Mouse (Mus musculus) urinary bladder, postnatal 10 days (tissue): ENCODE results near the gene Cdx2.

Source experiments
- DNase-seq: peaks from one replicate; pipeline ENCODE4 v3.0.0; 2022; ENCODE audit warnings: low spot score

The Cdx2 gene

GRCm38 (mm10) chr5:147315432-147316075 is 8.5 kb upstream of the Cdx2 start:
- DNase-seq: peak; percentile 7

DNA sequence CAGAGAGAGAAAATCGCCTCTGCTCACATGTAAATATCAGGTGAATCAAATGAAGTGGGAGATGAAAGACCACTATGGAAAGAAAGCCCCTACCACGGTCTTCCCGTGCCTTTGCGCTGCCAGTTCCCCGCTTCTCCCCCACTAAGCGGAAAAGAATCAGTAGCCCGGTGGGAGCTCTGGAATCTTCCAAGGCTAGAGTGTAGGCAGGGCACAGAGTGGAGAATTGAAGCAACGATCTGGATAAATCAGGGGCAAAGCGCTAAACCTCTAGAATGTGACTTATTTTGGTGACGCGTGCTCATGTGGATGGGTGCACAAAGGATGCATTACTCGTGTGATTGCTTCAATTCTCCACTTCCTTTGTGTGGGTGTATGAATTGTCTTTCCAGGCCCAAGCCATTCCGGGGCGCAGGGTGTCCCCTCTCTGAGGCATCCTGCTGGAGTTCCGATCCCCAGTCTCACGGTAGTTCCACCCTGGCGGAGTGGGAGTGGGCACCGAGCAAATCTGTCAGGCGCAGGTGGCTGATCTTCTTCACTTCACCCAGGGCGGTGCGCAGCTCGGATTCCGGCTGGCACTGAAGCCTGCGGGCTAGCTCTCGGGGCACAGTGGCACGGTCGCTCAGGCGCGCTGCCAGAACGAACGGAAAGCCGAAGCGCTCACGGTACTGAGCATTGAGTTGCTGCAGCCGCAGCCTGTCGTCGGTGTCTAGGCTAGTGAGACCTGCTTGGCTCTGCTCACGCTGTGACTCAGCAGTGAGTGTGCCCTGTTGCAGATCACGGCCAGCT is 7.8 kb upstream of the Cdx2 start:
- no peak for DNase-seq

- no peak for DNase-seq
Measured at GRCm38 (mm10) chr5:147312830-147313685, 6.0 kb upstream of the Cdx2 start.

GRCm38 (mm10) chr5:147309786-147310185 is 2.7 kb upstream of the Cdx2 start:
- no peak for DNase-seq

GRCm38 (mm10) chr5:147308451-147308850 is 1.4 kb upstream of the Cdx2 start:
- no peak for DNase-seq

DNA sequence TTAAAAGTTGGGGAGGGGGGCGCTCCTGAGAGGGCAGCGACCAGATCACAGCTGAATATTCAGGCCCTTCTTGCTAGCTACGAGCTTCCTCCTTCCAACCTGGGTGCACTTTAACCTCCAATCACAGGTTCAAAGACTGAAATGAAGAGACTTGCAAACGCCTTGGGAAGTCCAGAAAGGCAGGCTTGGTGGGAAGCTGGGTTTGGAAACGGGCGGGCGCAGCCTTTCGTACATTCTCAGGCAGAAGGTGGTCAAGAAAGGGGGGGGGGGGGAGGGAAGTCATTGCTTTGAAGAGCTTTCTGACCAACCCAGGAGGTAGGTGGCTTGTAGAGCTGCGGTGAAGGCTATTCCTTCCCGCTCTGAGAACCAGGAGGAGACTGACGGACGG is 322 bp upstream of the Cdx2 start:
- DNase-seq: no peak

- no peak for DNase-seq
Measured at GRCm38 (mm10) chr5:147305856-147306637, 1.0 kb downstream of the Cdx2 start.

GRCm38 (mm10) chr5:147305166-147305565 is 1.9 kb downstream of the Cdx2 start:
- no peak for DNase-seq

DNA sequence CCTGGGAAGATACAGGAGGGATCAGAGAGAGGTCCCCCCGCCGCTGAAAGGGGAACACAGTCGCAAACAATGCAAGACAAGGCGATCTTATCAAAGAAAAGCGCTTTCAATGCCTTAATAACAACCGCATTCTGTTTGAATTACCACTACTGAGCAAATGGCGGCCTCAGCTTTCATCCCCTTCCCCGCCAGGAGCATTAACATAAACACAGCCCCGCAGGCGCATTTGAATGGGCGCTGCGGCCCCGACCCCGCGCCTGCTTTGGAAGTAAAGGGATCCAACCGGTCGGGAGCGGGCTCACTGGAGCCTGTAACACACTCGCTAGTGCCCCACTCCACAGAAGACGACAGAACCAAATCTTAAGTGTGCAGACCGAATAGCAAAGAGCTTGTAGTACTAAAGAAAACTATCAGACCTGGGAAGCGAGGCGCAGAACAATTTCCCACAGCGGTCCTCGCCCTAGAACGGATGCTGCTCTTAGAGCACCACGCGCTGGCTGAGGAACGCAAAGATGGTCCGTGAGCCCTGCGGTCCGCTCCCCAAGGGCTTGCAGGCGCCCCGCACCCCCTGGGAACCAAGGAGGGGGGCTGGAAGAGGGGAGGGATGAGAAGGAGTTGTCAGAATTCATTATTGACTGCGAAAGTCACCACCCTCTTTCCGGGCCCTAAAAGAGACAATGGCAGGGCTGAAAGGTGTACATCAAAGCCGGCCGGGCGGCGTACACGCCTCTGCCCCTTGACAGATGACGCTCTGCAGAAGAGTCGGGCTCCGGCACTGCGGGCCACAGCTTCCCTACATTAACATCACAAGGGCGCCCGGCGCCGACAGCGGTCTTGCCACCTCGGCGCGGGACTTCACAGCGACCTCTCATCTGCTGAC is 2.6 kb downstream of the Cdx2 start:
- DNase-seq: no peak

DNA sequence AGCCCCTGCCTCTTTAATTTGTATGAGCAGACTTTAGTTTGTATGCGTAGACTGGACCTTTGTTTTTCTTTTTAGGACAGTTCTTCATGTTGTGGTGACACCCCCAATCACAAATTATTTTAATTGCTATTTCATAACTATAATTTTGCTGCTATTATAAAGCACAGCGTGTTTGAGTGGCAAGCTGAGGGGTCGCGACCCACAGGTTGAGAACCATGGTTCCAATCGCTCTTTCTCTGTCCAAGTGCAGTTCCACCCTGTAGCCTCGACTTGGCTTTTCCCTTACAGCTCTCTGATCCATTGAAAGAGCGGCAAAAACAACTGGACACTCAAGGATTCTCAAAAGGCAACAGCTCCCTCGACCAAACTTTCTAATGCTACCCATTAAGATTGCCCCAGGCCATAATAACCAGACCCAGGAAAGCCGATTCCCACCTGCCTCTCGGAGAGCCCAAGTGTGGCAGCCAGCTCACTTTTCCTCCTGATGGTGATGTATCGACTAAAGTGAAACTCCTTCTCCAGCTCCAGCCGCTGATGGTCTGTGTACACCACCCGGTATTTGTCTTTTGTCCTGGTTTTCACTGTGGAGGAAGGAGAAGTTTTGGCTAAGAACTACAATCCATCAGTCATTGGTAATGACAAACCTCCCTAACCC is 4.2 kb downstream of the Cdx2 start:
- no peak for DNase-seq

DNA sequence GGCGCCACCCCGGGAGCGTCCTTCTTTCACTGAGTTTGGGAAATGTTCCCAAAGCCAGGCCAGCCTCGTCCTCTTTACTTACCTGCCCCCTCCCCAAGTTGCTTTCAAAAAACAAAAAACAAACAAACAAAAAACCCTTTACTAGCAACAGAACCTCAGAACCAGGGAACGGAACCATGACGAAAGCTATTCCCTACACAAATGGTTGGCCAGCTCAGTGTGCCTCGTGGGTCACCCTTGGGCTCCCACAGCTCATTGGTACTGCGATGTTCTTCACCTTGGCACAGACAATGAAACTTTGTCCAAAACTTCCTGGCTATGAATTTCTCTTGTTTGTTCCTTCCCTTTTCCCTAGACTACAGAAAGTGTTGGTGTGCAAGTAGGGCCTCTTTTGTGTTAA is 4.9 kb downstream of the Cdx2 start:
- DNase-seq: no peak

- DNase-seq: no peak
Measured at GRCm38 (mm10) chr5:147301781-147302070, 5.3 kb downstream of the Cdx2 start.

DNA sequence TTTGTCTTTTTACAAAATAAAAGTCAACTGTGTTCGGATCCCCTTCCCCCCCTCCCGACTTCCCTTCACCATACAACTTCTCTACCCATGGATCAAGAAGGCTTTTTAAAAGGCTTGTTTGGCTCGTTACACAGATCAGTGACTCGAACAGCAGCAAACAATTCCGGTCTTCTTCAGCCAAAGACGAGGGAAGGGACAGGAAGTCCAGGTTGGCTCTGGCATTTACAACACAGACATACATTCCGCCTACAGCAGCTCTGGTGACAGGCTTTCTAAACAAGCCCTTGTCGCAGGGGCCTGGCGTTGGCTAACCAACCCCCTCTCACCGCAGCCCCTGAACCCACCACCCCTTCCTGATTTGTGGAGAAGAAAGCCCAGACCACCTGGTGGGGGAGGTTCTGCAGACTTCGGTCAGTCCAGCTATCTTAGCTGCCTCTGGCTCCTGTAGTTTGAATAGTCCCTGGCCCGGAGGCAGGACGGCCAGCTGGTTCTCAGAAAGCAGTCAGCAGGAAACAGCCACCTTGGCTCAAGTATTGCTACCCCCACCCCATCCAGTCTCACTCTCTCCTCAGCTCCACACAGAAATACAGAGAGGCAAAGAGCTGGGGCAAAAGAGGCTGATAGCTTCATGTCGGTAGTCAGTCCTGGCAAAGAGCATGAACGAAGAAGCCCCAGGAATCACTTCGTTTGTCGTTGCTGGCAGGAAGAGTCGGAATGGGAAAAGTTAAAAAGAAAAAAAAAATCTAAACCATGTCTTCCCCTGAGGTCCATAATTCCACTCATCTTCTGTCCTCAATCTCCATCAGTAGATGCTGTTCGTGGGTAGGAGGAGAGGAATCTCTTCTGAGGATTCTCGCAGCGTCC is 5.9 kb downstream of the Cdx2 start:
- DNase-seq: no peak

- DNase-seq: no peak
Measured at GRCm38 (mm10) chr5:147300001-147300363, 7.1 kb downstream of the Cdx2 start.

- DNase-seq: no peak
Measured at GRCm38 (mm10) chr5:147299255-147300000, 7.6 kb downstream of the Cdx2 start.

DNA sequence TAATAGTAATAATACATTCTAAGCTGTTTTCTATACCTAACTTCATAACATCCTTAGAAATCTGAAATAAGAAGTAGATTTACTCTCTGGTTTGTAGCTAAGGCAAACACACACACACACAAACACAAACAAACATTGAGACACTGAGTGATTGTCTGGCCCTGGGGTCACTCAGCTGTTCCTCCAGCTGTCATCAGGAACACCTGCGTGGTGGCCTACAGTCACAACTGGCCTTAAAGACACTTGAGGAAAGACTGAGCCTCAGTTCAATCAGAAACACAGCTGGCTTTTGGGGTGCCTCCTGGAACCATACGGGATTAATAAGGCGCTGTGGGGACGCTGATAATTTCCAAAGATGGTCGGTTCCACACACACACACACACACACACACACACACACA is 9.8 kb downstream of the Cdx2 start:
- DNase-seq: no peak

DNA sequence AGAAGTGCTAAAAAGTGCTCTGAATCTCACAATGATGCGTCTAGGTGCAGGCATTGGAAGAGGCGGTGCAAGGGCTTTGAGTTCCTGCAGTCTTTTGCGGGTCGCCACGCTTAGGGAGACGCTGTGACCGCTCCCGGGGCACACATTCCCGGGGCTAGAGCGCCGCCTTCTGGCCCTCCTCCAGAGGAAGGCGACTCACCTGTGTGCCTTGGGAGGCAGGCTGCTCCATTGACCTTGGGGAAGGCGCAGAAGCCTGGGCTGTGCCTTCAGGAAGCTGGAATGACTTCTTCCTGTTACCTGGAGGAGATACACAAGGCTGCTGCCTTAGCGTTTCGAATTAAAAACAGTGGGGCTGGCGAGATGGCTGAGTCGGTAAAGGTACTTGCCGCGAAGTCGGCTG is 12.9 kb downstream of the Cdx2 start:
- no peak for DNase-seq

DNA sequence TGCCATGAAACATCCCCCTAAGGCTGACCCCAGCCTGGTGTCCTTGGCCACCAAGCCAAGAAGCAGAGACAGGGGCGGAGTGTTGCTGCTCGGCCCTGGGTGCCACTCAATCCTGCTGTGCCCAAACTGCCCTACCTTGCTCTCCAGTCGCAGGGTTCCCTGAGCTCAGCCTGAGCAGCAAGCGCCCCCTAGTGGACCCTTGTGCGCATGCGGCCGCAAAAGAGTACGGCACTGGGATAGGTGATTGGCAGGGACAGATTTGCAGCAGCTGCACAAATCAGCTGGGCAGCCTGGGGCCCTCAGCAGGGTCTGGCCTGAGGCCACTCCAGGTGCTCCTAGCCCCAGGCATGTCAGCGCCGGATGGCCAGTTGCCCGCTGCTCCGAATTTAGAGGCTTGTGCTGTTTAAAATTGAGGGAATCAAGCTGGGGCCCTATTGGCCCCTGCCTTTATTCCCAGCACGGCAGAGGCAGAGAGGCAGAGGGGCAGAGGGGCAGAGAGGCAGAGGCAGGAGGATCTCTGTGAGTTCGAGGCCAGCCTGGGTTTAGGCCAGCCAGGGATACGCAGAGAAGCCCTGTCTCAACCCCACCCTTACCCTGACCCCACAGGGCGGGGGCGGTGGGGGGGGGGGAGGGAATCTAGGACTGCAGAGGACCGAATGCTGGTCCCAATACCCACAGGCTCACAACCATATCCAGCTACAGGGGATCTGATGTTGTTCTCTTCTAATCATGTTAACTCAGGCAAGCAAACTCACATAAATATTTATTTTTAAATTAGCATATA is 13.8 kb downstream of the Cdx2 start:
- no peak for DNase-seq
